Mouse (Mus musculus) ES-E14 (cell line): ENCODE results near the gene Jmjd4. TPM values are rescaled to one million over a fixed set of nuclear protein-coding genes. Genes with fewer than 3 reads are reported as not detected.

Source experiments
- DNase-seq: peaks from one replicate; pipeline ENCODE4 v3.0.0-alpha.2; 2013; ENCODE audit warnings: low read depth, low spot score
- H3K27ac ChIP-seq: 2 replicates; pipeline ENCODE4 v1.5.1; 2012; ENCODE audit warnings: low read depth, mild to moderate bottlenecking, low read length, moderate library complexity, mixed read lengths; ENCODE audit not compliant: poor library complexity, insufficient read depth, severe bottlenecking
- H3K36me3 ChIP-seq: 2 replicates; pipeline ENCODE4 v1.6.1; 2012; ENCODE audit warnings: mild to moderate bottlenecking, low read length, moderate library complexity, mixed read lengths; ENCODE audit not compliant: control insufficient read depth, poor library complexity, insufficient read depth, severe bottlenecking
- H3K4me1 ChIP-seq, 2 experiments: fragments of 150-350 bp in 1 of 2; sonication (generic) in 1 of 2; 2 replicates each; pipeline ENCODE4 v1.6.1; 2012; ENCODE audit warnings: low read length in 2 of 2, mild to moderate bottlenecking in 1 of 2, mixed read lengths in 1 of 2; ENCODE audit not compliant: control insufficient read depth in 2 of 2, insufficient read depth in 2 of 2, poor library complexity in 1 of 2
- H3K4me3 ChIP-seq, 2 experiments: fragments of 150-350 bp in 1 of 2; sonication (generic) in 1 of 2; 2 replicates each; pipeline ENCODE4 v1.5.1; 2012; ENCODE audit warnings: low read length in 2 of 2, low read depth in 1 of 2, mild to moderate bottlenecking in 1 of 2, mixed read lengths in 1 of 2; ENCODE audit not compliant: insufficient read depth in 1 of 2, poor library complexity in 1 of 2, severe bottlenecking in 1 of 2
- H3K9ac ChIP-seq: 2 replicates; pipeline ENCODE4 v1.6.1; 2012; ENCODE audit warnings: low read depth, mild to moderate bottlenecking, low read length, mixed read lengths; ENCODE audit not compliant: poor library complexity, insufficient read depth, severe bottlenecking
- H3K9me3 ChIP-seq: fragments of 150-350 bp; sonication (generic); 2 replicates; pipeline ENCODE4 v1.6.1; 2012; ENCODE audit warnings: low read depth, mild to moderate bottlenecking, low read length; ENCODE audit not compliant: control insufficient read depth, insufficient read depth
- CHD2 ChIP-seq: IDR thresholded peaks from 2 replicates; pipeline ENCODE4 v1.6.1; 2014; ENCODE audit warnings: mild to moderate bottlenecking, low read depth, low read length, inconsistent platforms
- HCFC1 ChIP-seq: IDR thresholded peaks from 2 replicates; pipeline ENCODE4 v1.6.1; 2012; ENCODE audit warnings: low read length, inconsistent platforms, borderline replicate concordance; ENCODE audit not compliant: insufficient read depth
- MAFK ChIP-seq: IDR thresholded peaks from 2 replicates; pipeline ENCODE4 v1.6.1; 2014; ENCODE audit warnings: mild to moderate bottlenecking, low read depth, low read length, inconsistent platforms; ENCODE audit not compliant: insufficient read depth
- ZC3H11A ChIP-seq: IDR thresholded peaks from 2 replicates; pipeline ENCODE4 v1.6.1; 2012; ENCODE audit warnings: low read depth, mild to moderate bottlenecking, inconsistent platforms, low read length, borderline replicate concordance
- ZNF384 ChIP-seq: IDR thresholded peaks from 2 replicates; pipeline ENCODE4 v1.6.1; 2012; ENCODE audit warnings: low read depth, low read length, inconsistent platforms
- in situ Hi-C, 2 experiments: fragments of 600-800 bp; cut with MboI; formaldehyde crosslinking; loops; one replicate each; pipeline ENCODE4 v1.15.1; 2025; ENCODE audit warnings: low sequenced_read_pairs in 2 of 2, inconsistent platforms in 1 of 2; ENCODE audit not compliant: unreplicated experiment in 2 of 2
- total RNA-seq: library from RNA; depleted of rRNA; stranded (reverse); fragments of 300-350 nt; gene quantifications from 2 replicates; pipeline ENCODE4 v1.2.3, GENCODE M21; 2012

Jmjd4 gene
- total RNA-seq, 1 experiment: 14.7 TPM

- Histone ChIP-seq H3K9ac (peak within 1 kb of the TSS; percentile 95), H3K36me3 (no peaks in the 10 kb centered on the region), H3K9me3 (no peaks in the 10 kb centered on the region), H3K4me3 (peak within 1 kb of the TSS; percentile 92 to 98), H3K27ac (peak within 1 kb of the TSS; percentile 64; the same call in 1 of the 2 replicates), H3K4me1 (peaks cover 2 to 4% of the 10 kb centered on the region in 2 experiments; a peak in 1 of 4 replicates)
- in situ Hi-C loops: no loop called here
- no peak for TF ChIP-seq HCFC1
- TF ChIP-seq CHD2: peak; percentile 93
- TF ChIP-seq ZNF384: no peak
- TF ChIP-seq MAFK: no peak
- TF ChIP-seq ZC3H11A: no peak
- peak; percentile 98 for DNase-seq
Observed at GRCm38 (mm10) chr11:59472326-59472677, 22.5 kb downstream of the Jmjd4 start, which contains the start of gene Zfp867. Zfp867 (minus strand) TSS chr11:59472474.

DNA sequence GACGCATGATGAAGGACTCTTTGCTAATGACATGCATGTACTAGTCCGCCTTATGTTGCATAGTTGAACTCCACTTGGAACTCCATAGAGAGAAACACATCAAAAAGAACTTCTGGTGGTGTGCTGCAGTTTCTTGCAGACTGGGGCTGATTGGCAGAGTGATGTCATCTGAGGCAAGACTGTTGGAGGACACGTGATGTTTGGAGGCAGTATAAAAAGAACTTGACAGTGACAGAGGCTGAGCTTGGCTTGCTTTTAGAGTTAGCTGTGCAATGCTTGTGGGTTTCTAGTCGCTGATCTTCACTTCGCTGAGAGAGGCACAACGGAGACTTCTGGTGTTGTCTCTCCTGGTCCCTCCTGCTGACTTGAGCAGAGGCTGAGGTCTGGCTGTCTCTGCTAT lies 27.4 kb downstream of the Jmjd4 start:
- Histone ChIP-seq H3K9ac (no peak overlapping the region), H3K4me3 (no peak overlapping the region), H3K4me1 (no peaks in the 10 kb centered on the region), H3K36me3 (no peaks in the 10 kb centered on the region), H3K27ac (no peak overlapping the region), H3K9me3 (no peaks in the 10 kb centered on the region)
- TF ChIP-seq ZC3H11A (no peak), HCFC1 (no peak), MAFK (no peak), ZNF384 (no peak), CHD2 (no peak)
- no peak for DNase-seq
- in situ Hi-C loops: no loop called here

GRCm38 (mm10) chr11:59483212-59483611 lies 33.4 kb downstream of the Jmjd4 start:
- H3K4me1 ChIP-seq: no peaks in the 10 kb centered on the region
- peak; percentile 47 for DNase-seq
- no peaks in the 10 kb centered on the region for H3K9me3 ChIP-seq
- H3K4me3 ChIP-seq: no peak overlapping the region
- no peak overlapping the region for H3K9ac ChIP-seq
- no peak overlapping the region for H3K27ac ChIP-seq
- TF ChIP-seq HCFC1 (no peak), ZC3H11A (peak; percentile 38)
- in situ Hi-C loops: loop anchor here (5.0 kb wide), 1 partner anchor 181 kb away; no protein-coding TSS in a partner anchor
- H3K36me3 ChIP-seq: peaks cover 22% of the 10 kb centered on the region

DNA sequence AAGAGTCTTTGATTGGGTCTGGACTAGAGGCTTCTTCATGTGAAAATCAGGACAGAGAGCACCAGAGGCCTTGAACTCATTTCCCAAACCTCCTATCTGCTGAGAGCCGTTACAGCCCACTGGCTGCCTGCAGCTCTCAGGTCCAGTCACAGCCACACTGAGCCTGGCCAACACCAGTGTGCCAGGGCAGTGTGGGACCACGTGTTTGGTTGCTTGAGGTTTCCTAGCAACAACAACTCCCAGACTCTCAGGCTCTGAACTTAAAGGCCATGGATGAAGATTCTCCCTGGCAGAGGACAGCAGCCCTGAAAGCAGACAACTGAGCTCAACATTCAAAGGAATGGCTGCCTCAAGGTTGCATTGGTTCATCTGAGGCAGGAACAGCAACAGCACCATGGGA lies 35.8 kb downstream of the Jmjd4 start:
- Histone ChIP-seq H3K4me1 (no peaks in the 10 kb centered on the region), H3K4me3 (no peak overlapping the region), H3K9ac (no peak overlapping the region), H3K27ac (no peak overlapping the region), H3K36me3 (peaks cover 25% of the 10 kb centered on the region), H3K9me3 (no peaks in the 10 kb centered on the region)
- in situ Hi-C loops: no loop called here
- DNase-seq: no peak
- no peak for TF ChIP-seq MAFK
- no peak for TF ChIP-seq HCFC1
- TF ChIP-seq ZC3H11A: no peak
- TF ChIP-seq ZNF384: no peak
- no peak for TF ChIP-seq CHD2

GRCm38 (mm10) chr11:59486222-59486621 lies 36.4 kb downstream of the Jmjd4 start:
- no peaks in the 10 kb centered on the region for H3K9me3 ChIP-seq
- TF ChIP-seq MAFK: no peak
- peaks cover 29% of the 10 kb centered on the region for H3K36me3 ChIP-seq
- DNase-seq: no peak
- no peaks in the 10 kb centered on the region for H3K4me1 ChIP-seq
- in situ Hi-C loops: no loop called here
- H3K27ac ChIP-seq: no peak overlapping the region
- no peak overlapping the region for H3K4me3 ChIP-seq
- H3K9ac ChIP-seq: no peak overlapping the region
